Mouse (Mus musculus) hindbrain, embryonic 13.5 days (tissue): Measurements from ENCODE around the gene Kcnk4. TPM values are rescaled to one million over a fixed set of nuclear protein-coding genes. Genes with fewer than 3 reads are reported as not detected.
A peak's percentile ranks its signal among the peaks of the same experiment; 100 is the strongest.

Experiments
- ATAC-seq: fragments of 200-750 bp; cut with Nextera tagmentation; 2 replicates; pipeline ENCODE4 v1.8.0; 2017; ENCODE audit warnings: moderate TSS enrichment; ENCODE audit not compliant: low FRiP score
- H3K27ac ChIP-seq: fragments of 300-500 bp; sonication (generic); 2 replicates; pipeline ENCODE4 v1.5.1; 2015; ENCODE audit warnings: inconsistent platforms, mild to moderate bottlenecking, moderate library complexity
- H3K27me3 ChIP-seq: fragments of 300-500 bp; sonication (generic); 2 replicates; pipeline ENCODE4 v1.6.1; 2015; ENCODE audit warnings: mild to moderate bottlenecking, inconsistent platforms
- H3K36me3 ChIP-seq: fragments of 300-500 bp; sonication (generic); 2 replicates; pipeline ENCODE4 v1.6.1; 2015; ENCODE audit warnings: mild to moderate bottlenecking, inconsistent platforms
- H3K4me1 ChIP-seq: fragments of 300-500 bp; sonication (generic); replicated peaks from 2 replicates; pipeline ENCODE4 v1.6.1; 2015; ENCODE audit warnings: inconsistent platforms
- H3K4me2 ChIP-seq: fragments of 300-500 bp; sonication (generic); 2 replicates; pipeline ENCODE4 v1.6.1; 2015; ENCODE audit warnings: inconsistent platforms, mild to moderate bottlenecking, moderate library complexity
- H3K4me3 ChIP-seq: fragments of 300-500 bp; sonication (generic); 2 replicates; pipeline ENCODE4 v1.5.1; 2015; ENCODE audit warnings: mild to moderate bottlenecking, inconsistent platforms
- H3K9ac ChIP-seq: fragments of 300-500 bp; sonication (generic); 2 replicates; pipeline ENCODE4 v1.6.1; 2015; ENCODE audit warnings: mild to moderate bottlenecking, inconsistent platforms
- H3K9me3 ChIP-seq: fragments of 300-500 bp; sonication (generic); 2 replicates; pipeline ENCODE4 v1.6.1; 2016; ENCODE audit warnings: inconsistent platforms
- WGBS: fragments of 180-500 bp; shearing (Covaris S2); methylation state at CpG from one replicate; pipeline ENCODE4 v1.1.7; 2015; 5-methylcytosine and 5-hydroxymethylcytosine counted together
- microRNA-seq: library from miRNA; unstranded; fragments of <30 nt; microRNA quantifications from one replicate; pipeline ENCODE4, GENCODE M21; 2016
- polyA plus RNA-seq: library from polyadenylated mRNA; unstranded; fragments of >200 nt; fragmentation: Nextera tagmentation; extraction: Ambion mirVana; gene quantifications from 2 replicates; pipeline ENCODE4 v1.2.1, GENCODE M21; 2015

The Kcnk4 gene
- polyA plus RNA-seq, 1 experiment from 2014 or later: 1.7 TPM

- H3K36me3 ChIP-seq: no peaks in the 10 kb centered on the region
- H3K4me3 ChIP-seq: no peak overlapping the region
- H3K9ac ChIP-seq: no peak overlapping the region
- WGBS: 88% methylated on average over 6 of the region's 6 CpGs
- H3K27me3 ChIP-seq: no peaks in the 10 kb centered on the region
- ATAC-seq: no peak
- H3K9me3 ChIP-seq: peaks cover 8% of the 10 kb centered on the region
- H3K4me2 ChIP-seq: no peak overlapping the region
- H3K4me1 ChIP-seq: no peaks in the 10 kb centered on the region
- no peak overlapping the region for H3K27ac ChIP-seq
Observed at GRCm38 (mm10) chr19:6875834-6876233, 58.5 kb downstream of the Kcnk4 start.

GRCm38 (mm10) chr19:6874257-6874656 is 60.1 kb downstream of the Kcnk4 start:
- Histone ChIP-seq H3K27me3 (no peaks in the 10 kb centered on the region), H3K4me1 (no peaks in the 10 kb centered on the region), H3K36me3 (no peaks in the 10 kb centered on the region), H3K4me2 (no peak overlapping the region), H3K9ac (no peak overlapping the region), H3K27ac (no peak overlapping the region), H3K4me3 (no peak overlapping the region), H3K9me3 (no peaks in the 10 kb centered on the region; the same call in 1 of the 2 replicates)
- WGBS: 88% methylated on average over 1 of the region's 1 CpGs
- ATAC-seq: no peak

Small RNA genes lying within 50 kb of the gene (microRNA-seq; reads per million reads assigned to microRNA genes)
- 3.0 reads per million, percentile 7 among the genes with 10 or more reads in this experiment for gene Mir6990

Other genes with a start within 250 kb of the Kcnk4 start
- 7.0 and 7.3 TPM in 2 replicates for gene Rps6ka4, start 93.9 kb downstream of the Kcnk4 start, polyA plus RNA-seq
- 1.0 and 1.1 TPM in 2 replicates for gene Ccdc88b, start 76.3 kb downstream of the Kcnk4 start, polyA plus RNA-seq
- 115 and 121 TPM in 2 replicates for gene Trmt112, start 24.8 kb downstream of the Kcnk4 start, polyA plus RNA-seq
- 274 and 284 TPM in 2 replicates for gene Prdx5, start 24.4 kb downstream of the Kcnk4 start, polyA plus RNA-seq
- 15.8 and 16.6 TPM in 2 replicates for gene Esrra, start 12.7 kb downstream of the Kcnk4 start, polyA plus RNA-seq
- 0.86 and 1.00 TPM in 2 replicates for gene Catsperz, start 9.1 kb downstream of the Kcnk4 start, polyA plus RNA-seq
- 83.1 and 86.9 TPM in 2 replicates for gene Bad, start 7.3 kb upstream of the Kcnk4 start, polyA plus RNA-seq
- gene Gpr137, start 8.0 kb upstream of the Kcnk4 start, polyA plus RNA-seq: 53.1 and 54.7 TPM in 2 replicates
- gene Ppp1r14b, start 40.5 kb upstream of the Kcnk4 start, polyA plus RNA-seq: 114 and 143 TPM in 2 replicates
- 11.5 and 11.7 TPM in 2 replicates for gene Plcb3, start 42.0 kb upstream of the Kcnk4 start, polyA plus RNA-seq
- 108 and 109 TPM in 2 replicates for gene Fkbp2, start 46.0 kb upstream of the Kcnk4 start, polyA plus RNA-seq
- gene Vegfb, start 53.1 kb upstream of the Kcnk4 start, polyA plus RNA-seq: 33.5 and 34.9 TPM in 2 replicates
- 24.2 and 25.9 TPM in 2 replicates for gene Dnajc4, start 58.1 kb upstream of the Kcnk4 start, polyA plus RNA-seq
- gene Nudt22, start 61.6 kb upstream of the Kcnk4 start, polyA plus RNA-seq: 18.6 and 23.8 TPM in 2 replicates
- gene Trpt1, start 61.6 kb upstream of the Kcnk4 start, polyA plus RNA-seq: 16.6 and 18.0 TPM in 2 replicates
- 4.4 and 5.6 TPM in 2 replicates for gene Fermt3, start 85.0 kb upstream of the Kcnk4 start, polyA plus RNA-seq
- 233 and 239 TPM in 2 replicates for gene Stip1, start 105.5 kb upstream of the Kcnk4 start, polyA plus RNA-seq
- 4.2 and 5.3 TPM in 2 replicates for gene Macrod1, start 122.3 kb upstream of the Kcnk4 start, polyA plus RNA-seq
- 7.1 and 8.1 TPM in 2 replicates for gene Flrt1, start 171.2 kb upstream of the Kcnk4 start, polyA plus RNA-seq